Mouse (Mus musculus): ENCODE data around the gene Ino80. TPM values are rescaled to one million over a fixed set of nuclear protein-coding genes. Genes with fewer than 3 reads are reported as not detected.

The Ino80 gene
- total and polyA plus RNA-seq, 3 experiments = 6.1 to 22.6 (median 15.9) TPM

DNA sequence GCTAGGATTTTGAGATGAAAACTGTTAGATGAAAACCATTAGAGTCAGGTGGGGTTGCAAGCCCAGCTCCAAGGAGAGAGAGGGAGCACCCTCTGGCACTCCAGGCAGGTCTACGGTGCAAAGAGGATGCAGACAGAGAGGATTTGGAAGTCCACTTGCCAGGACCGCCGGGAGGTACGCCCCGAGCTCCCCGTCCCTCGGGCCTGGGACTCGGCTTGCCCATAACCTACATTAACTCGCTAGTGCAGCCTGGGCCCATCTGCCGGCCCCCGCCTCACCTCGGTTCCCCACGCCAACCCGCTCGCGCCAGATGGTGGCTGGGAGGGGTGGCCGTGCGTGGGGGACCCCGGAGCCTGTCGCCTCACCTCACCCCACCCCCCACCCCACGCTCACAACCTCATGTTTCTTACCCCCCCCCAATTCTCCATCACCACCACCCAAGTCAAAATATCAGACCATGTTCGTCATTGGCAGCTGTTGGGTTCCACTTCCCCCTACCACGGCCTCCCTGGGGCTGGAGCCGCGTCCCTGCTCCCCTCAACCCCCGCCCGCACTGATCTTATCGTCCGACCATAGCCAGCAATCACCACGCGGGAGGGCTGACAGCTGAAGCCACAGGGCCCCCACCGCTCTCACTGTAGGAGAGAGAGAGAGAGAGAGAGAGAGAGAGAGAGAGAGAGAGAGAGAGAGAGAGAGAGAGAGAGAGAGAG, 153.5 kb downstream of the Ino80 start:
- DNase-seq = no peak

Other genes starting within 250 kb of the Ino80 start
- not detected for gene Ppp1r14d, start 247.8 kb downstream of the Ino80 start, total RNA-seq (2021)
- not detected in 2 replicates for gene Ppp1r14d, start 247.8 kb downstream of the Ino80 start, polyA plus RNA-seq (2012; rRNA removed)
- 1 to 10 TPM; 1.8 to 3.4 TPM for gene Spint1, start 240.3 kb downstream of the Ino80 start, total RNA-seq (2021)
- 1.9 and 2.9 TPM in 2 replicates for gene Spint1, start 240.3 kb downstream of the Ino80 start, polyA plus RNA-seq (2012; rRNA removed)
- gene Rhov, start 206.4 kb downstream of the Ino80 start, total RNA-seq (2021) = 1 to 10 TPM in 1 of 2 experiments, under 1 TPM in 1; 0.23 to 2.2 TPM
- 0.34 and 0.91 TPM in 2 replicates for gene Rhov, start 206.4 kb downstream of the Ino80 start, polyA plus RNA-seq (2012; rRNA removed)
- gene Vps18, start 188.9 kb downstream of the Ino80 start, total RNA-seq (2021) = 10 to 100 TPM; 21.2 to 22.0 TPM
- gene Vps18, start 188.9 kb downstream of the Ino80 start, polyA plus RNA-seq (2012; rRNA removed) = 27.6 and 30.1 TPM in 2 replicates
- 1 to 10 TPM; 5.8 to 9.8 TPM for gene Dll4, start 151.9 kb downstream of the Ino80 start, total RNA-seq (2021)
- gene Dll4, start 151.9 kb downstream of the Ino80 start, polyA plus RNA-seq (2012; rRNA removed) = 14.9 and 16.0 TPM in 2 replicates
- 10 to 100 TPM in 1 of 2 experiments, 1 to 10 TPM in 1; 3.1 to 28.4 TPM for gene Chac1, start 126.5 kb downstream of the Ino80 start, total RNA-seq (2021)
- 12.8 and 21.4 TPM in 2 replicates for gene Chac1, start 126.5 kb downstream of the Ino80 start, polyA plus RNA-seq (2012; rRNA removed)
- gene Exd1, start 69.9 kb upstream of the Ino80 start, total RNA-seq (2021) = 1 to 10 TPM; 1.1 to 1.6 TPM
- 0.17 and 0.22 TPM in 2 replicates for gene Exd1, start 69.9 kb upstream of the Ino80 start, polyA plus RNA-seq (2012; rRNA removed)
- 100 to 1,000 TPM; 295 to 331 TPM for gene Chp1, start 70.0 kb upstream of the Ino80 start, total RNA-seq (2021)
- gene Chp1, start 70.0 kb upstream of the Ino80 start, polyA plus RNA-seq (2012; rRNA removed) = 109 and 125 TPM in 2 replicates
- 1 to 10 TPM; 1.2 to 2.4 TPM for gene Nusap1, start 140.6 kb upstream of the Ino80 start, total RNA-seq (2021)
- gene Nusap1, start 140.6 kb upstream of the Ino80 start, polyA plus RNA-seq (2012; rRNA removed) = 0.02 and 0.09 TPM in 2 replicates
- 1 to 10 TPM in 1 of 2 experiments, under 1 TPM in 1; 0.81 to 1.6 TPM for gene Oip5, start 140.8 kb upstream of the Ino80 start, total RNA-seq (2021)
- gene Oip5, start 140.8 kb upstream of the Ino80 start, polyA plus RNA-seq (2012; rRNA removed) = 2.7 and 2.9 TPM in 2 replicates
- gene Ndufaf1, start 185.1 kb upstream of the Ino80 start, total RNA-seq (2021) = 10 to 100 TPM; 38.8 to 45.9 TPM
- 1.2 and 1.6 TPM in 2 replicates for gene Ndufaf1, start 185.1 kb upstream of the Ino80 start, polyA plus RNA-seq (2012; rRNA removed)
- 10 to 100 TPM; 21.8 to 33.4 TPM for gene Rtf1, start 197.4 kb upstream of the Ino80 start, total RNA-seq (2021)
- gene Rtf1, start 197.4 kb upstream of the Ino80 start, polyA plus RNA-seq (2012; rRNA removed) = 7.4 and 9.4 TPM in 2 replicates

All from adrenal gland, adult 2 months (tissue).